Mouse (Mus musculus): ENCODE results near the gene Cpsf6.

The Cpsf6 gene

DNA sequence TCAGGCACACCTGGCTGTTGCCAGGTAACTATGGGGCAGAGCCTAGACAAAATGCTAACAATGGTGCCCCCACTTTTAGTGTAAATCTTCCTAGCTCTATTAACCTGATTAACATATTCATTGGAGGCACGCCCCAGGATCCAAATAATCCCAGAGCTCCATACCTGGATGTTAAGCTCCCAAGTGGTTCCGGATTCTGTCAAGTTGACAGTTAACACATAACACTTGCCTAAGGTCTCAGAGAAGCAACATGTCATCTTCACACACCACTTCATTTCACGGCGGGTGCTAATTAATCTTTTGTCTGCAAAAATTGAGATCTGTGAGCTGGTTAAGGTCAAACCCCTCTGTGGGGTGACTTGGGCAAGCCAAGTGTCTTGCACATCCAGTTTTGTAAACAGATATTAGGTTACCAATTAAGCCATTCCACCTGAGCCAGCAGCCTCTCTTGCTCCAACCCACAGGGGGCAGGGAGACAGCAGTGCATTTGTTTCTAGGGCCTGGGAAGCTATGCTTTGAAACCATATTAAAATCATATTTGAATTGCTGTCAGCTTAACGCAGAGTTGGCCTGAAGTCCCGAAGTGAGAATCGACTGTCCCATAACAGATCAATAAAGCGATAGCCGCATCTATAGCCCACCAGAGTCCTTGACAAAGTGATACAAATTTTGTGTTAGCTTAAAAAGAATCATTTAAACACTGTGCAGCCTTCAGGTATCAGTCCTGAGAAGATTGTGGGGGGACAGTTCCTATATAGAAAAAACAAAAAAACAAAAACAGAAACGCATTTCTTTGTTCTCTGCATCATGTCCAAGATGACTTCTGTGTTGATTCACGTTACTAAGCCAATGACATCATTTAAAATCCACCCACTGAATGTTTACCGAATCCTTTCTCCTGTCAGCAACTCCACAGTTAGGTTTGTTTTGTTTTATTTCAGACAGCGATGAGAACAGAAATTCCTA, 34.0 kb upstream of the Cpsf6 start:
- no peak for DNase-seq (ENCODE audit: low spot score in 2 of 2)

DNA sequence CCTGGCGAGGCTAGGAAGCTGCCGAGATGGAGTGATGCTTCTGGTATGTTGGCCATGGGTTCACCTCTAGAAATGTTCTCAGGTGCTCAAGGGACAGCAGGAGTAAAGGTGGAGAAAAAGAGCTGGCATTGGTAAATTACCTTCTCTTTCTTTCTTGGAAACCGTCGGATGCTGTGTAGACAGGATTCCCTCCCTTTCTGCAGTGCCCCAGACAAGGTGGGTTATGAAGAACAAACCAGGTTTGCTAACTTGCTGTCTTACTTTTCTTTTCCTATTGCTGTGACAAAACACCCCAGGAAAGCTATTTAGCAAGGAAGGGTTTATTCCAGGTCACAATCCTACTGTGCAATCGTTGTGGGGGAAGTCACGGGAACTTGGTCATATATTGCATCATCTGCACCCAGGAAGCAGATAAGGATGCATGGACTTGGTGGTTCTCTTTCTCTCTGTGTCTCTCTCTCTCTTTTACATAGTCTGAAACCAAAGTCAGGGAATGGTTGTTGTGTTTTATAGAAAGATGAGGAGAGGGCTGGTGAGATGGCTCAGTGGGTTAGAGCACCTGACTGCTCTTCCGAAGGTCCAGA, 32.8 kb upstream of the Cpsf6 start:
- DNase-seq (ENCODE audit: low spot score in 2 of 2) = no peak

DNA sequence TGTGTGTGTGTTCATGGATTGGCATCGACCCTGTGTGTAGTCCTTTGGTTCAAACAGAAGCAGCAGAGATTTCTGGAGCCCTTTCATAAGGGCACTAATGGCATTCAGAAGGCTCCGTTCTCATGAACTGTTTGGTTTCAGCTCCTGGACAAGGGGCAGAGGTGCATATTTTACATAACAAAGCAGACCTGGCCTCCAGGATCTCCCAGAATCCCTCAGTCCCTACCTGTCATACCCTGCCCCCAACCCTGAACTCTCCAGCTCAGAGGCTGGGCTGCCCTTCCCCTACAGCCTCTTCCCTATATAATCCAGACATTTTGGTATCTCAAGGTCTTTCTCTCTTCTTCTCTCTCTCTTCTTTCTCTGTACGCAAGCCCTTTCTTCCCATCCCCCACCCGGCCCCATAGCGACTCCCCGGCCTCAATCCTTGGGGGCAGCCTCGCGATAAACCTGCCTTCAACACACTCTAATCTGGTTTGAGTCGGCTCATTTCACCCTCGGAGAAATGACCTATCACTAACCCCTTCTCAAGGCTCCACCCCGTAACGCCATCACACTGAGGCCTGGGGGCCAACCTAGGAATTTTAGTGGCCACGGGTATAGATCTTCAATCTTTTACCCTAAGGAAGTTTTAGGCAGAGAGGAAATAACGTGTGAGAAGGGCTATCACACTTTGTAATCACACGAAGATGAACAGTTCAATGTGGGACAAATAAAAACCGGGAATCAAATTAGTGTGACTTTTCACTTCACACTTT, 32.1 kb upstream of the Cpsf6 start:
- no peak for DNase-seq (ENCODE audit: low spot score in 2 of 2)

DNA sequence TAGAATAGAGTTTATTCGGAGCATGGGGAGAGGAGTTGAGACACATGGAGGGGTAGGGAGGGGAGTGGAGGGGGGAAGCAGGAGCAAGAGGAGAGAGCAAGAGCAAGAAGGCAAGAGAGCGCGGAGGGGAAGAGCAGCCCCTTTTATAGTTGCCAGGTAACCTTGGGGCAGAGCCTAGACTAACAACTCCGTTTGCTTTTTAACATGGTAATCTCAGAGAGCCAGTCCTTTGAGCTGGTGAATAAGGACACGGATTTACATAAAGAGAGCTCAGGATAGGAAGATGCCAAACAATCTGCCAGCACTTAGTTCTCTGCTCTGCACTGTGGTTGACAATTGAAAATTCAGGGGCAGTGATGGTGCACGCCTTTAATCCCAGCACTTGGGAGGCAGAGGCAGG, 31.3 kb upstream of the Cpsf6 start:
- DNase-seq (ENCODE audit: low spot score in 2 of 2) = no peak

DNA sequence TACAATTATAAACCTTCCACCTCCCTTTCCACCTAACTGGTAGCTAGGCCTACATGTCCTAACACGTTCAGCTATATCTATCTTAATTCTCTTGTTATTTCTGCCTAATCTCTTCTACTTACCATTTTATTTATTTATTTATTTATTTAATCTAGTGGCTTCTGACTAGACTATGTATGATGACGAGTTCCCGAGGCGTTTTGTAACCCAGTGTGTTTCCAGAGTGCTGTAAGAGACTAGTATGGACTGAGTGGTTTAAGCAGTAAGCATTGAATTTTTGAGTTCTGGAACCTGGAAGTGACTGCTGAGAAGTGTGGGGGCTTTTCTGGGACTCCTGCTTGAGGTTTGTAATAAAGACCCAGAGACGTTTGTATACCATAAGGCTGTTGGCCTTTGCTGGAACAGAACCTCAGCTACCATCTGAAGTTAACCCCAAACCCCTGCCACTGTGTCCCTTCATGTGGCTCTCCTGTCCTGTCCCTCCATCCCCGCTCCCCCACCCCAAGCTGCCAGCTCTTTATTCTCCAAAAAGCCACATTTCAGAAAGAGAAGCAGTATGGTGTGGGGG, 30.8 kb upstream of the Cpsf6 start:
- DNase-seq (ENCODE audit: low spot score in 2 of 2) = no peak

DNA sequence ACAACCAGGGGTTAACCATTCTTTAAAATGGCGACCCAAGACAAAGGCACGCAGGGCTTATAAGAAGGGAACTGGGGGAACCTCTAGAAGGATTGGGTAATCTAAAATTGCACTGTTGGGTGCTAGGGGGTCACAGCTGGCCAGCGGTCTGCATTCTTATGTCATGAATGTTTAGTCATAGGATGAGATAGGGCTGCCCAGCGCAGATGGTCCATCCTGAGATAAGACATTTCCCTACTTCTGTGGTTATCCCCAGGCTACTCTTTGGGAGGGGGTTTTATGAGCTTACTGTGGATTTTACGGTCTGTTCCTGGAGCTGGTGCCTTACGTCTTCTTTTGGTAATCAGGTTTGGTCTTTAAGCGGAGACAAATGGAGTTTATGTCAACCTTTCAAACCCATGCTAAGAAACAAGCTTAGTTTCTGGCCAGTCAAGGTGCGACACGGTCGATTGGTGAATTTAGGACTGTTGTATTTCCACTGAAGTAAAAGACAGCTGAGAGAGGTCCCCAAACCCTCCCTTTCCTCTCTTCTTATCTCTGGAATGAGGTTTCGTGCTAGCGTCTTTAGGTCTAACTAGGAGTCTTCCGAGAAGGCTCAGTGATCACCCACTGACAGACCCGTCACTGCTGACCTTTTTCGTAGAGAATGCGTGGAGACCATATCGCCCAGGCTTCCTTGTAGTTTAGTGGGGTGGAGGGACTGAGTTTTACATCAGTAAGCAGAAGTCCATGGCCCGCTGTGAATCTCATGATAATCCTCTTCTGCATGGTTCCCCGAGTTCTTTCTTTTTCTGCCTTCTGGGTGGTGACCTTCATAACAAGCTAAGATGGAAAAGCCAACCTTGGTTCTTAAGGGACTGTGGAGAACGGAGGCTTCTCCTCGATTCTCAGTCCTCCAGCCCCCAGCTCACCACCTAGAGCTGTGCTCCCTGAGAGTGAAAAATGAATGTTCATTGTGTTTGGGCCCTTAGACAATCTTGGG, 29.8 kb upstream of the Cpsf6 start:
- DNase-seq (ENCODE audit: low spot score in 2 of 2) = no peak

DNA sequence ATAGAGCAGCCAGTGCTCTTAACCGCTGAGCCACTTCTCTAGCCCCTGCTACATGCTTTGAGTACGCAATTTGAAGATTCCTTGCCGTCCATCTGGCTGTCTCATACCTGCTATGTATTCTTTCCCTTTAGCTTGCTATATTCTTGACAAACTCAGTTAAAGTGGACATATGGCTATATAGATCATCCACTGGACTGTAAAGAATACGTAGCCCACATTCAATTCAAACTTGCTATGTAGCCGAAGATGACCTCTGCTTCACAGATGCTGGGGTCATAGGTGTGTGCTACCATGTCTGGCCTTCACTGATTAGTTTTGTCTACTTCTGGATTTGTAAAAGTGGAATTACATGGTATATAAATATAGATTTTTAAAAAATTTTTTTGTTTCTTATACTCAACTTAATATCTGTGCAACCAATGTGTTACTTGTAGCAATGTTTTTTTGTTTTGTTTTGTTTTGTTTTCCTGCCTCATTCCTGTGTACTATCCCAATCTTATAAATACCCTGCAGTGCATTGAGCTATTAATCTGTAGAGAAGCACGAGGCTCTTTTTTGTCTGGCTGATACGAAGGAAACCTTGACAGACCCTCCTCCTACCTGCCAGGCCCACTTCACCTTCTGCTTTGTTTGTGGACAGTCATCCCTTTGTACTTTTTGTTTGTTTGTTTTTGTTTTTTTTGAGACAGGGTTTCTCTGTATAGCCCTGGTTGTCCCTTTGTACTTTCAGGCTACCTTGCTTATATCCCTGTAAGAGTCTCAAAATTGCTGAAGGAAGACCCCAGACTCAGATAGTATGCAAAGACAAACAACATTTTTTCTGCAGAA, 28.9 kb upstream of the Cpsf6 start:
- DNase-seq (ENCODE audit: low spot score in 2 of 2) = no peak

DNA sequence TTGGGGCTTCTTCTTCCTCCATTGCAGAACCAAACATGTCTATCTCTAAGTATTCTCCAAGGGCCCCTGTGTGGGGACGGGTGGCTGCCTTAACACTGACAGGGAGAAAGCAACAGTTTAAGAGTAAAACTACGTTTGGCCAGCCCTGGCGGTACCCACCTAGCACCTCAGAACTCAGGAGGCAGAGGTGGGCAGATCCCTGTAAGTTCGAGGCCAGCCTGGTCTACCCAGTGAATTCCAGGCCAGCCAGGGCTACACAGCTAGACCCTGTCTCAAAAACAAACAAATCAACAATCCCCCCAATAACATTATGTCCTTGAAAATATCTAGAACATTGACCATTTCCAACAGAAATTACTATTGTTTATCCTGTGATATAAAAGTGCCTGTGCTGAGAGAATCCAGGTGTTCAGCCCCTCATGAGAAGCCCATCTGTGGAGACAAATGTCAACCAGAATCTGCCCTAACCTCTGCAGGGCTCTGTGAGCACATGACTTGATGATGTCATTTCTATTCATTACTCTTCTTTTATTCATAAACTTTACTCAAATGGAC, 28.0 kb upstream of the Cpsf6 start:
- DNase-seq (ENCODE audit: low spot score in 2 of 2) = no peak

DNA sequence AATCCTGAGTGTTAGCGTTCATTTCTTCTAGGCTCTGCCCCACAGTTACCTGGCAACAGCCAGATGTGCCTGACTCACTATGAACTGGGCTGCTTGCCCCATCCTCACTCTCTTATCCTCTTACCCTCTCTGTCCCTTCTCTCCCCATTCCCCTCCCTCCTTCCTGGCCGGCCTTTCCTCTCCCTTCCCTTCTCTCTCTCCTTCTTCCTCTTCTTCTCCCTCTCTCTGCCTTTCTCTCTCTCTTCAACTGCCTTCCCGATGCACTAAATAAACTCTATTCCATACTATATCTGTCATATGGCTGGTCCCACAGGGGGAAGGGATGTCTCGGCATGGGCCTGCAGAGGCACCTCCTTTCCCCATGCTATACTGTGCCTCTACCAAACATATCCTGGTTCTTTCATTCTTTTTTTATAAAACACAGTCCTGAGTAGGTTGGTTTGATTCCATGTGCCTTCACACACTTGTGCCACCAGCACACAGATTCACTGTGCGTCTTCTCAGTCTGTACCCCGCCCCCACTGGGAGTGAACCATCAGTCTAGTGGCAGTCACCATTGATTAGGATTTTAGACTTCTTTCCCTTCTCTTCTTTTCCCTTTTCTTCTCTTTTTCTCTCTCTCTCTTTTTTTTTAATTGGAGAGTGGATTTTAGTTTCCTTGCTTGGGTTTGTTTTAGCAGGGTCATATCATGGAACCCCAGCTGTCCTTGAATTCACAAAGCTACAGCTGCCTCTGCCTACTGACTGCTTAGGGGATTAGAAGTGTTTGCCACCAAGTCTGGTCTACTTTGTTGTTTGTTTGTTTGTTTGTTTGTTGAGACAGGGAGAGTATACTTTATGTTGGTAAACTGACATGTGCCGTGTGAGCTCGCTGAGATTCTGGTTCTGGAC, 27.3 kb upstream of the Cpsf6 start:
- no peak for DNase-seq (ENCODE audit: low spot score in 2 of 2)

DNA sequence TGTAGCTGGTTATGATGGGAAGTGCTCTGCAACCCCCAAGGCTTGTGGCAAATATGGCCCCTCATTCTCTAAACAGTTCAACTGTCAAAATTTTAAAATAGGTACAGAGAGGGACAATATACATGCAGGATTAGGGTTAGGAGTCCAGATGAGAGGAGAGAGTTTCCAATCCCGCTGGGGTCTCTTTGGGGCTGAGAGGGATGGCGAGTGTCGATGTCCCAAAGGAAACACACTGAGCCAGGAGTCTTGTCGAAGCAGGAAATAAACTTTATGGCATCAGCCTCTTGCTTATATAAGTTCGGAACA, 26.4 kb upstream of the Cpsf6 start:
- DNase-seq (ENCODE audit: low spot score in 2 of 2) = no peak

DNA sequence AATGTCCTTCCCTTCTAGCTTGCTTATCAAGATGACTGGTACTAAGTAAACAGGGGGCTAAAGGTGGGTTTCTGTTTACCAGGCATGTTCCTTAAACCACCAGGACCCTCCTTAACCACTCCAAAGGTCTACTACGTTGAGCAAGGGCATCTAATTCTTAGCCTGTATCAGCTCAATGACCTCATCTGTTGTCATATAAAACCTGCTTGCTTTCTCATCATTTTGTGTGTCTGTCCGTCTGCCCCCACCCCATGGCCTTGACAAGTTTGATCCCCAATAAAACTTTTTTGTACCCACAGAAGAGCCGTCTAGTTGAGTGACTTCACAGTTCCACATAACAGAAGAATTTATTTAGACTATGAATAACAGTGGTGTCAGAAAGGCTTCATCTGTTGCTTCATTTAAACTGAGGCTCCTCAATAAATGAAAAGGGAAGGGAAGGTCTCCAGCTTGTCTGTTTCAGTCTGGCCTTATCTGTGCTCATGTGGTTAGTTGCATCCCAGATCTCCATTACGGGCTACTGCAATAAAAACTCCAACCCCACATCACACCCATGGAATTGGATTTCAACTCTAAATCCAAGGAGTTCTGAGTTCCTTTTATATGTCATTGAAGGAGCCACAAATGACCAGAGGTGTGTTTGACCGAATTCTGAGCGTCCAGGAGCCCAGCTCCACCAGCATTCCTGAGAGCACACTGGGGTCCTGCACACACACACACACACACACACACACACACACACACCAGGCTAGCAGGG, 25.9 kb upstream of the Cpsf6 start:
- no peak for DNase-seq (ENCODE audit: low spot score in 2 of 2)

DNA sequence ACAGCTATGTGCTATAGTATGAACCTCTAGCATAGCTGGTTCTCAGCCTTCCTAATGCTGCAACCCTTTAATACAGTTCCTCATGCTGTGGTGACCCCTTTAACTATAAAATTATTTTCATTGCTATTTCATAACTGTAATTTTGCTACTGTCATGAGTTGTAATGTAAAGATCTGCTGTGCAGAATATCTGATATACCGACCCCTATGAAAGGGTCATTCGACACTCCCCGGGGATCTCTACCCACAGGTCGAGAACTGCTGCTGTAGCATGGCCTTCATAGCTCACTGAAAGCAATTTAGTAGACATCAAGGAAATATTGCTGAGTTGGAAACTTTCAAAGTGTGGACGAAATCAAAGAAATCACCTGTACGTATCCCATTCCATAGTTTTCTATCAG, 24.6 kb upstream of the Cpsf6 start:
- DNase-seq (ENCODE audit: low spot score in 2 of 2) = no peak

DNA sequence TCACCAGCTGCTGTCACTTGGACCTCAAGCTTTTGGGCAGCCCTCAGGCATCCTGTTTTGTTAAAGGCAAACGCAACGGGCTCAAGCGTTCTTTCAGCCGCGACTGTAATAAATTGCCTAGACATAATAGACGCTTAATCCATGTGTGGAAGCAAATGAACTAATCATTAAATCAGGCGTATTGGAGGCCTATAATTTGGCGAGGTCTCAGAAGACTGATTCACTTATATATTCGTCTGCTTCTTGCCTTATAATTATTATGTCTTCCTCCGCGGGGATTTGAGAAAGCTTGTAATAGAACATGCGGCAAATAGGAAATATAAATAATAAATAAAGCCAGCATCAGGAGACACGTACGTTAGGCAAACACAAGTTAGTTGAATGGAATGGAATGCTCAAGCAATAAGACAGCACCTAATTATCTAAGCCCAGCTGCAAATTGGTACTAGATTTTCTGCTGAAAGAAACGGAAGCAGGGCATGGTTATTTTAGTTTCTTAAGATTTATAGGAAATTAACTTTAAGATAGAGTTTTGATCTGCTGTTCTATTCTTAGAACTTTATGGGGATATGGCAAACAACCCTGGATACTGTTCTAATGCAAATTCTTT, 23.6 kb upstream of the Cpsf6 start:
- DNase-seq (ENCODE audit: low spot score in 2 of 2) = no peak

DNA sequence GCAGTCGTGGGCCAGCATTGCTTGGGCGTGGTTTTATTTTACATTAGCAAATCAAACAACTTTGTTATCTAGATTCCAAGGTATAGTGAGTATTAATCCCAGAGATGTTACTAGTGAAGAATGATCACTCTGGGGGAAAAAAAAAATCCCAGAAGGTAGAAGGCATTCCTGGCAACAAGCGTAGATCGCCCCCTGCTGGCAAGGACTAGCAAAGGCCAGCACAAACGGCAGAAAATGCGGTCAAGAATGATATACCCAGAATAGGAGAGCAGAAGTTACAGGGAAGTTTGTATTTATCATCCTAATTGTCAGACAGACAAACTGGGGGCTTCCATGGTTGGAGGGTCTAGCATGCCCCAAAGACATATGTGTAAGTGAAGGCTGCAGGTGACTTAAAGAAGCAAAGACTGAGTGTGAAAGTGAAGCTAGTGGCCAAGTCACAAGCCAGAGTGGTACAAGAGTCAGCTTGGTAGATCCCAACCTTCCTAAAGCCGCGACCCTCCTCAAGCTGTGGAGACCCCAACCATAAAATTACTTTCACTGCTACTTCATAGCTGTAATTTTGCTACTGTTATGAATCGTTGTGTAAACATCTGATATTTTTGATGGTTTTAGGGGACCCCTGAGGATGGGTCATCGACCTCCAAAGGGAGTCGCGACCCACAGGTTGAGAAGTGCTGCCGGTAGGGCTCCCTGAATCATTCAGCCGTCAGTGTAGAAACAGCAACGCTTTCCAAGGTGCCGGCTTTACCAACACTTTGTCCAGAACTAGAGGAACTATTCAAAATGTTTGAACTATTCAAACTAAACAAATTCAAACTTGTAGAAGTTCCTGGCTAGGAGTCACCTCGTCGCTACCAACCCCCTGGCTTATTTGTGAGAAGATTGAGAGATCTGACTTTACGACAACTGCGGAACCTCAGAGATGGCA, 22.9 kb upstream of the Cpsf6 start:
- no peak for DNase-seq (ENCODE audit: low spot score in 2 of 2)

DNA sequence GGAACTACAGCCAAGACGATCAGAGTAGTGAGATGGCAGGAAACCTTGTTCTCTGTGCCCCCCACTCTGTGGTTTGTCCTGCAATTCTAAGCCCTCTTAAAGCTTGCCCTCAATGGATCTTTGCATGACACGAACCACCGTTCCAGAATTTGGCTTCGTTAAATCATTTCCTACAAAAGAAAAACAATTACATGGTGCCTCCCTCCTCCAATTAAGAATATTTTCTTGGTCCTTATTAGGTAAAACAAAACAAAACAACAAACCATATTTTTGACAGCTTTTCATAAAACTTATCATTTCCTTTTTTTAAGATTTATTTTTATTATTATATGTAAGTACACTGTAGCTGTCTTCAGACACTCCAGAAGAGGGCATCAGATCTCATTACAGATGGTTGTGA, 21.5 kb upstream of the Cpsf6 start:
- no peak for DNase-seq (ENCODE audit: low spot score in 2 of 2)

DNA sequence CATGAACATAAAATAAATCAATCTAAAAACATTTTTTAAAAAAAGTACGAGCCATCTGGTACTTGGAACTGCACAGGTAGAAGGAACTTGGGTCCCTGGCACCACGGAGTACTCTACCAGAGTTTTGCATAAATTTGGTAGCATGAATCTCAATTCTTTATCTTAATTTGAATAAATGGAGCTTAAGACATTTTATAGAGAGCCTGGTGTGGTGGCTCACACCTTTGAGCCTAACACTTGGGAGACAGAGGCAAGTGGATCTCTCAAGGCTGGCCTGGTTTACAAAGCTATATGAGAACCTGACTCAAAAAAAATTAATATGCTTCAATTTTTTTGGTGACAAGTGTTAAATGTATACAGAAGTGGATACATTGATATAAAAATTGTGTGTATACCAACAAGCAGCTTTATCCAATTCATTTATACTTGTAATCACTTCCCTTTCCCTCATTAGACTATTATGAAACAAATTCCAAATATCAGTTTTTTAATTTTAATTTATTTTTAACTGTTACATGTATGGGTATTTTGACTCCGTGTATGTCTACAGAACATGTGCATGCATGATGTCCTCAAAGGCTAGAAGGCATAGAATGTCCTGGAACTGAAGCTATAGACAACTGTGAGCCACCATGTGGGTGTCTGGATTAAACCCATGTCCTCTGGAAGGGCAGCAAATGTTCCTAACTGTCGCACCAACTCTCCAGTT, 20.6 kb upstream of the Cpsf6 start:
- no peak for DNase-seq (ENCODE audit: low spot score in 2 of 2)
